Mouse (Mus musculus): ENCODE measurements around the gene Gcnt4. TPM values are rescaled to one million over a fixed set of nuclear protein-coding genes. Genes with fewer than 3 reads are reported as not detected.
"Not testable (repeated sequence)": the region's sequence is repeated elsewhere in the genome, so short reads cannot be mapped to it uniquely, and the experiment has no call there.

The Gcnt4 gene
- polyA plus RNA-seq, 1 experiment from 2014 or later = 0.42 TPM

- ATAC-seq (ENCODE audit: low read depth) (no peak), DNase-seq (ENCODE audit: low spot score) (no peak)
- Histone ChIP-seq H3K4me3 (ENCODE audit: low read depth, low read length) (no peak overlapping the region), H3K27ac (replicated peaks; ENCODE audit: low read depth, low read length) (no peak overlapping the region), H3K9ac (ENCODE audit: low read depth, low read length) (no peak overlapping the region), H3K4me2 (ENCODE audit: low read depth, low read length) (no peak overlapping the region), H3K9me3 (ENCODE audit: control insufficient read depth, low read length) (no peaks in the 10 kb centered on the region), H3K27me3 (replicated peaks; ENCODE audit: control insufficient read depth, insufficient read depth, low read length) (no peaks in the 10 kb centered on the region), H3K4me1 (ENCODE audit: control insufficient read depth, insufficient read depth, low read length) (no peaks in the 10 kb centered on the region), H3K36me3 (ENCODE audit: control insufficient read depth, insufficient read depth, low read length) (no peaks in the 10 kb centered on the region)
- 72% methylated on average over 10 of the region's 10 CpGs for WGBS
These were observed 15.2 kb downstream of the Gcnt4 start for GRCm38 (mm10) chr13:96939680-96940079.

DNA sequence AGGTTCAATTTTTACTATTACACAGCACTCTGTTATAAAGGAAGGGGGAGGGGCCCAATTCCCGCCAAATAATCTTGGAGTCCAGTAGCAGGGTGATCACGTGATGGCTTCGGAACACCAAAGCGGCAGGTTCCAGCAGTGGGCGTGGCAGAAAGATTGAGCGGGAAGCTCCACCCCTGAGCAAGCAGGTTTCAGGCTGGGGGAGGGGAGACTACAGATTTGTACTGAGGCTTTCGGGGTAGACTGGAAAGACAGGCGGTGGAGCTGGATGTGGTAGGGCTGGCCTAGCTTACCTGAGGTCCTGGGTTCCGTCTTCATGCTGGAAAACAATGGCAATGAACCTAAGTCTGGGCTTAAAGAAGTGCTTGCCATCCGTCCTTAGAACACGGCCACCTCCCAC lies 17.0 kb downstream of the Gcnt4 start:
- H3K4me2 ChIP-seq (ENCODE audit: low read depth, low read length); H3K4me1 ChIP-seq (ENCODE audit: control insufficient read depth, insufficient read depth, low read length); H3K36me3 ChIP-seq (ENCODE audit: control insufficient read depth, insufficient read depth, low read length); H3K9me3 ChIP-seq (ENCODE audit: control insufficient read depth, low read length); DNase-seq (ENCODE audit: low spot score); H3K4me3 ChIP-seq (ENCODE audit: low read depth, low read length); H3K27ac ChIP-seq (replicated peaks; ENCODE audit: low read depth, low read length); ATAC-seq (ENCODE audit: low read depth); H3K27me3 ChIP-seq (replicated peaks; ENCODE audit: control insufficient read depth, insufficient read depth, low read length); H3K9ac ChIP-seq (ENCODE audit: low read depth, low read length): not testable (repeated sequence)
- whole genome bisulfite sequencing = 91% methylated on average over 11 of the region's 11 CpGs

DNA sequence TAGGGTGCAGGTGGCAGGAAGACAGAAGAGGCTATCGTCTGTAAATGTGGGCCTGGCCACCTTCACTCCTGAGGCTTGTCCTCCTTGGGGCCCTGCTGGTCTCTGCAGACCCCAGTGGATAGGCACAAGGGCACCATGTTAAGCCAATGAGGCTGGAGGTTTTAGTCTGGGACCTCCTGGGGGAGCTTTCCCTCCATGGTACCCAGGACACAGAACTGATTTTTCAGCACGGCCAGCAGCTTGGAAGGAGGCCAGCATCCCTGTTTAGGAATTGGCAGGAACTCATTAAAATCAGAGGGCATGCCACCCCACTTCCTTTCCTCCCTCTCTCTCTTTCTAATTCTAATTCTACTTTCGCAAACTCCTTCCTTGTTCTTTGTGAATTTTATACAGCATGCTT lies 19.1 kb downstream of the Gcnt4 start:
- Histone ChIP-seq H3K27me3 (replicated peaks; ENCODE audit: control insufficient read depth, insufficient read depth, low read length) (no peaks in the 10 kb centered on the region), H3K4me1 (ENCODE audit: control insufficient read depth, insufficient read depth, low read length) (no peaks in the 10 kb centered on the region), H3K4me2 (ENCODE audit: low read depth, low read length) (no peak overlapping the region), H3K9ac (ENCODE audit: low read depth, low read length) (no peak overlapping the region), H3K9me3 (ENCODE audit: control insufficient read depth, low read length) (no peaks in the 10 kb centered on the region), H3K27ac (replicated peaks; ENCODE audit: low read depth, low read length) (no peak overlapping the region), H3K36me3 (ENCODE audit: control insufficient read depth, insufficient read depth, low read length) (no peaks in the 10 kb centered on the region), H3K4me3 (ENCODE audit: low read depth, low read length) (no peak overlapping the region)
- ATAC-seq (ENCODE audit: low read depth) (no peak), DNase-seq (ENCODE audit: low spot score) (peak; percentile 47)
- WGBS = 29% methylated on average over 3 of the region's 3 CpGs

- Histone ChIP-seq H3K36me3 (ENCODE audit: control insufficient read depth, insufficient read depth, low read length) (no peaks in the 10 kb centered on the region), H3K9ac (ENCODE audit: low read depth, low read length) (no peak overlapping the region), H3K9me3 (ENCODE audit: control insufficient read depth, low read length) (no peaks in the 10 kb centered on the region), H3K4me2 (ENCODE audit: low read depth, low read length) (no peak overlapping the region), H3K4me3 (ENCODE audit: low read depth, low read length) (no peak overlapping the region), H3K27ac (replicated peaks; ENCODE audit: low read depth, low read length) (no peak overlapping the region), H3K27me3 (replicated peaks; ENCODE audit: control insufficient read depth, insufficient read depth, low read length) (no peaks in the 10 kb centered on the region), H3K4me1 (ENCODE audit: control insufficient read depth, insufficient read depth, low read length) (no peaks in the 10 kb centered on the region)
- ATAC-seq (ENCODE audit: low read depth) = no peak
- 81% methylated on average over 4 of the region's 4 CpGs for WGBS
- no peak for DNase-seq (ENCODE audit: low spot score)
These were observed 21.3 kb downstream of the Gcnt4 start for GRCm38 (mm10) chr13:96945748-96946147.

GRCm38 (mm10) chr13:96947722-96948121 lies 23.2 kb downstream of the Gcnt4 start:
- Histone ChIP-seq H3K4me2 (ENCODE audit: low read depth, low read length) (no peak overlapping the region), H3K36me3 (ENCODE audit: control insufficient read depth, insufficient read depth, low read length) (no peaks in the 10 kb centered on the region), H3K4me3 (ENCODE audit: low read depth, low read length) (no peak overlapping the region), H3K27ac (replicated peaks; ENCODE audit: low read depth, low read length) (no peak overlapping the region), H3K9ac (ENCODE audit: low read depth, low read length) (no peak overlapping the region), H3K9me3 (ENCODE audit: control insufficient read depth, low read length) (no peaks in the 10 kb centered on the region), H3K4me1 (ENCODE audit: control insufficient read depth, insufficient read depth, low read length) (no peaks in the 10 kb centered on the region), H3K27me3 (replicated peaks; ENCODE audit: control insufficient read depth, insufficient read depth, low read length) (no peaks in the 10 kb centered on the region)
- ATAC-seq (ENCODE audit: low read depth) = no peak
- no peak for DNase-seq (ENCODE audit: low spot score)
- 79% methylated on average over 7 of the region's 7 CpGs for WGBS

DNA sequence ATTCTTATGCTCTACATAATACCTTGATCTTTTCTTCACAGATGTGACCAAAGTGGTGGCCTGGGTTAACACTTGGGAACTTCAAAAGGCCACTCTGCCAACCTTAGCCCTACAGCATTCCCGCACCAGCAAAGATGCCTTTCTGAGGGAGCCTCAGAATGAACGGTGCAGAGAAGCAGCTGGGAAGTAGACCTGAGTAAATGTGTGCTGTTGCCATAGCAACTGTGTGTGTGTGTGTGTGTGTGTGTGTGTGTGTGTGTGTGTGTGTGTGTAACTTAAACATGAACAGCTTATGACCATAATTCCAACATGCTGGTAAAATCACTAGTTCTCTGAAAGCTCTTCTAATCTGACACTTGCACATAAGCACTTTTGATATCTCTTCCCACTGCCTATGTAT lies 27.4 kb downstream of the Gcnt4 start:
- Histone ChIP-seq H3K4me3 (ENCODE audit: low read depth, low read length) (no peak overlapping the region), H3K27me3 (replicated peaks; ENCODE audit: control insufficient read depth, insufficient read depth, low read length) (no peaks in the 10 kb centered on the region), H3K9ac (ENCODE audit: low read depth, low read length) (no peak overlapping the region), H3K27ac (replicated peaks; ENCODE audit: low read depth, low read length) (no peak overlapping the region), H3K4me2 (ENCODE audit: low read depth, low read length) (no peak overlapping the region), H3K9me3 (ENCODE audit: control insufficient read depth, low read length) (no peaks in the 10 kb centered on the region), H3K36me3 (ENCODE audit: control insufficient read depth, insufficient read depth, low read length) (no peaks in the 10 kb centered on the region), H3K4me1 (ENCODE audit: control insufficient read depth, insufficient read depth, low read length) (no peaks in the 10 kb centered on the region)
- DNase-seq (ENCODE audit: low spot score) (no peak), ATAC-seq (ENCODE audit: low read depth) (no peak)
- WGBS = 47% methylated on average over 2 of the region's 2 CpGs

DNA sequence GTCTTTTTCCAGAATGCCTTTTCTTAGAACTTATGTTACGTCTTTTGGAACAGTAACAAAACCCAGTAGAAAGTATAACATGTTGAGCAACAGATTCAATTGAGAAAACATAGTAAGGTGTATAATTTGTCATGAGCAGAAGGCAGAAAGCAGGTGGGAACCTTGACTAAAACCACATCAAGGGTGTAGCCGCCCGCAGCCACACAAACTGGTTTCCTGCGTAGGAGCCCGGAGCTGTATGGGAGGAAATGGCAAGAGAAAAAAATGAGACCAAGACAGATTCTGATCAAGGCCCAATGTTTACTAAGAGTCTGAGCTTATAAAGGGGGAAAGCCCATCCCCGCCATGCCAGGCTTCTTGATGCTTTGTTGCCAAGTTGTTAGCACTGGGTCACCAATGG lies 32.0 kb downstream of the Gcnt4 start:
- H3K9me3 ChIP-seq (ENCODE audit: control insufficient read depth, low read length) = no peaks in the 10 kb centered on the region
- DNase-seq (ENCODE audit: low spot score) = no peak
- H3K36me3 ChIP-seq (ENCODE audit: control insufficient read depth, insufficient read depth, low read length) = no peaks in the 10 kb centered on the region
- no peak for ATAC-seq (ENCODE audit: low read depth)
- H3K4me2 ChIP-seq (ENCODE audit: low read depth, low read length) = no peak overlapping the region
- 86% methylated on average over 6 of the region's 6 CpGs for WGBS
- no peak overlapping the region for H3K4me3 ChIP-seq (ENCODE audit: low read depth, low read length)
- H3K4me1 ChIP-seq (ENCODE audit: control insufficient read depth, insufficient read depth, low read length) = no peaks in the 10 kb centered on the region
- no peaks in the 10 kb centered on the region for H3K27me3 ChIP-seq (replicated peaks; ENCODE audit: control insufficient read depth, insufficient read depth, low read length)
- no peak overlapping the region for H3K27ac ChIP-seq (replicated peaks; ENCODE audit: low read depth, low read length)
- H3K9ac ChIP-seq (ENCODE audit: low read depth, low read length) = no peak overlapping the region

DNA sequence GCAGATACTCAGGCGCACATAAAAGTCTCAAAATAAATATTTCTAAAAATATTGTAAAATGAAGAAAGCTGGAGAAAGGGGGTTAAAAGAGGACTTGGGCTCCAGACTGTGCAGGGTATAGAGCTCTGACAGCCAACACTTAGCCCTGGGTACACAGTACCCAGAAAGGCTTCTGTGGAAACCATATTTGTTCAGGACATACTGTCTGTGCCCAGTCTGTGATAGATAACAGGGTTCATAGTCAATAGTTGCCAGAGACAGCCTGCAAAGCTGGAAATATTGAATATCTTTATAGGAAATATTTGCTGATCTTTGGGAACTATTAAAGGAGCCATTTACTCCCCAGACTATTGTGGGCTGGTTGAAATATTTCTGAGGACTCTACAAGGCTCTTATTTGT lies 35.5 kb downstream of the Gcnt4 start:
- Histone ChIP-seq H3K4me2 (ENCODE audit: low read depth, low read length) (no peak overlapping the region), H3K27me3 (replicated peaks; ENCODE audit: control insufficient read depth, insufficient read depth, low read length) (no peaks in the 10 kb centered on the region), H3K36me3 (ENCODE audit: control insufficient read depth, insufficient read depth, low read length) (no peaks in the 10 kb centered on the region), H3K4me1 (ENCODE audit: control insufficient read depth, insufficient read depth, low read length) (no peaks in the 10 kb centered on the region), H3K9me3 (ENCODE audit: control insufficient read depth, low read length) (no peaks in the 10 kb centered on the region), H3K9ac (ENCODE audit: low read depth, low read length) (no peak overlapping the region), H3K4me3 (ENCODE audit: low read depth, low read length) (no peak overlapping the region), H3K27ac (replicated peaks; ENCODE audit: low read depth, low read length) (no peak overlapping the region)
- ATAC-seq (ENCODE audit: low read depth) (no peak), DNase-seq (ENCODE audit: low spot score) (no peak)
- 83% methylated on average over 1 of the region's 1 CpGs for WGBS

GRCm38 (mm10) chr13:96961366-96962157 lies 37.1 kb downstream of the Gcnt4 start:
- no peak for ATAC-seq (ENCODE audit: low read depth)
- Histone ChIP-seq H3K9me3 (ENCODE audit: control insufficient read depth, low read length) (no peaks in the 10 kb centered on the region), H3K4me2 (ENCODE audit: low read depth, low read length) (no peak overlapping the region), H3K4me3 (ENCODE audit: low read depth, low read length) (no peak overlapping the region), H3K9ac (ENCODE audit: low read depth, low read length) (no peak overlapping the region), H3K27me3 (replicated peaks; ENCODE audit: control insufficient read depth, insufficient read depth, low read length) (no peaks in the 10 kb centered on the region), H3K36me3 (ENCODE audit: control insufficient read depth, insufficient read depth, low read length) (no peaks in the 10 kb centered on the region), H3K27ac (replicated peaks; ENCODE audit: low read depth, low read length) (no peak overlapping the region), H3K4me1 (ENCODE audit: control insufficient read depth, insufficient read depth, low read length) (no peaks in the 10 kb centered on the region)
- 68% methylated on average over 9 of the region's 9 CpGs for WGBS
- peak; percentile 38 for DNase-seq (ENCODE audit: low spot score)
